Mouse (Mus musculus) ES-E14 (cell line): ENCODE data around the gene Slc2a12. TPM values are rescaled to one million over a fixed set of nuclear protein-coding genes. Genes with fewer than 3 reads are reported as not detected.

Experiments
- DNase-seq: peaks from one replicate; pipeline ENCODE4 v3.0.0-alpha.2; 2013; ENCODE audit warnings: low read depth, low spot score
- H3K27ac ChIP-seq: 2 replicates; pipeline ENCODE4 v1.5.1; 2012; ENCODE audit warnings: low read depth, mild to moderate bottlenecking, low read length, moderate library complexity, mixed read lengths; ENCODE audit not compliant: poor library complexity, insufficient read depth, severe bottlenecking
- H3K36me3 ChIP-seq: 2 replicates; pipeline ENCODE4 v1.6.1; 2012; ENCODE audit warnings: mild to moderate bottlenecking, low read length, moderate library complexity, mixed read lengths; ENCODE audit not compliant: control insufficient read depth, poor library complexity, insufficient read depth, severe bottlenecking
- H3K4me1 ChIP-seq, 2 experiments: fragments of 150-350 bp in 1 of 2; sonication (generic) in 1 of 2; 2 replicates each; pipeline ENCODE4 v1.6.1; 2012; ENCODE audit warnings: low read length in 2 of 2, mild to moderate bottlenecking in 1 of 2, mixed read lengths in 1 of 2; ENCODE audit not compliant: control insufficient read depth in 2 of 2, insufficient read depth in 2 of 2, poor library complexity in 1 of 2
- H3K4me3 ChIP-seq, 2 experiments: fragments of 150-350 bp in 1 of 2; sonication (generic) in 1 of 2; 2 replicates each; pipeline ENCODE4 v1.5.1; 2012; ENCODE audit warnings: low read length in 2 of 2, low read depth in 1 of 2, mild to moderate bottlenecking in 1 of 2, mixed read lengths in 1 of 2; ENCODE audit not compliant: insufficient read depth in 1 of 2, poor library complexity in 1 of 2, severe bottlenecking in 1 of 2
- H3K9ac ChIP-seq: 2 replicates; pipeline ENCODE4 v1.6.1; 2012; ENCODE audit warnings: low read depth, mild to moderate bottlenecking, low read length, mixed read lengths; ENCODE audit not compliant: poor library complexity, insufficient read depth, severe bottlenecking
- H3K9me3 ChIP-seq: fragments of 150-350 bp; sonication (generic); 2 replicates; pipeline ENCODE4 v1.6.1; 2012; ENCODE audit warnings: low read depth, mild to moderate bottlenecking, low read length; ENCODE audit not compliant: control insufficient read depth, insufficient read depth
- CHD2 ChIP-seq: IDR thresholded peaks from 2 replicates; pipeline ENCODE4 v1.6.1; 2014; ENCODE audit warnings: mild to moderate bottlenecking, low read depth, low read length, inconsistent platforms
- HCFC1 ChIP-seq: IDR thresholded peaks from 2 replicates; pipeline ENCODE4 v1.6.1; 2012; ENCODE audit warnings: low read length, inconsistent platforms, borderline replicate concordance; ENCODE audit not compliant: insufficient read depth
- MAFK ChIP-seq: IDR thresholded peaks from 2 replicates; pipeline ENCODE4 v1.6.1; 2014; ENCODE audit warnings: mild to moderate bottlenecking, low read depth, low read length, inconsistent platforms; ENCODE audit not compliant: insufficient read depth
- ZC3H11A ChIP-seq: IDR thresholded peaks from 2 replicates; pipeline ENCODE4 v1.6.1; 2012; ENCODE audit warnings: low read depth, mild to moderate bottlenecking, inconsistent platforms, low read length, borderline replicate concordance
- ZNF384 ChIP-seq: IDR thresholded peaks from 2 replicates; pipeline ENCODE4 v1.6.1; 2012; ENCODE audit warnings: low read depth, low read length, inconsistent platforms
- in situ Hi-C, 2 experiments: fragments of 600-800 bp; cut with MboI; formaldehyde crosslinking; loops; one replicate each; pipeline ENCODE4 v1.15.1; 2025; ENCODE audit warnings: low sequenced_read_pairs in 2 of 2, inconsistent platforms in 1 of 2; ENCODE audit not compliant: unreplicated experiment in 2 of 2
- total RNA-seq: library from RNA; depleted of rRNA; stranded (reverse); fragments of 300-350 nt; gene quantifications from 2 replicates; pipeline ENCODE4 v1.2.3, GENCODE M21; 2012

Gene Slc2a12
- total RNA-seq, 1 experiment = 0.54 TPM

GRCm38 (mm10) chr10:22703844-22704243 lies 59.0 kb downstream of the Slc2a12 start:
- peaks cover 0 to 11% of the 10 kb centered on the region in 2 experiments; a peak in 1 of 4 replicates for H3K4me1 ChIP-seq
- peaks cover 10% of the 10 kb centered on the region for H3K36me3 ChIP-seq
- H3K9ac ChIP-seq = no peak overlapping the region
- no peak for DNase-seq
- TF ChIP-seq ZC3H11A = no peak
- TF ChIP-seq CHD2 = no peak
- TF ChIP-seq ZNF384 = no peak
- in situ Hi-C loops = no loop called here
- no peak overlapping the region for H3K27ac ChIP-seq
- no peaks in the 10 kb centered on the region for H3K9me3 ChIP-seq
- H3K4me3 ChIP-seq = no peak overlapping the region

GRCm38 (mm10) chr10:22708190-22708843 lies 63.5 kb downstream of the Slc2a12 start:
- TF ChIP-seq ZNF384 (no peak), CHD2 (no peak), MAFK (no peak), ZC3H11A (no peak), HCFC1 (no peak)
- no peak for DNase-seq
- no peaks in the 10 kb centered on the region for H3K9me3 ChIP-seq
- no peak overlapping the region for H3K27ac ChIP-seq
- no peak overlapping the region for H3K9ac ChIP-seq
- in situ Hi-C loops = no loop called here
- H3K36me3 ChIP-seq = peaks cover 14% of the 10 kb centered on the region
- no peaks in the 10 kb centered on the region for H3K4me1 ChIP-seq
- no peak overlapping the region for H3K4me3 ChIP-seq

GRCm38 (mm10) chr10:22710173-22710777 lies 65.5 kb downstream of the Slc2a12 start:
- Histone ChIP-seq H3K27ac (no peak overlapping the region), H3K4me1 (no peaks in the 10 kb centered on the region), H3K9me3 (no peaks in the 10 kb centered on the region), H3K9ac (no peak overlapping the region), H3K4me3 (no peak overlapping the region), H3K36me3 (peaks cover 14% of the 10 kb centered on the region)
- TF ChIP-seq ZC3H11A (0 out of 2 replicates have a peak, but pooled peaks have one; percentile 15), MAFK (no peak)
- DNase-seq = no peak
- in situ Hi-C loops = loop anchor here in 1 of 2 experiments (10.0 kb wide), 1 partner anchor 95 kb away; no protein-coding TSS in a partner anchor

GRCm38 (mm10) chr10:22712955-22713354 lies 68.1 kb downstream of the Slc2a12 start:
- H3K4me3 ChIP-seq = no peak overlapping the region
- H3K27ac ChIP-seq = no peak overlapping the region
- H3K9ac ChIP-seq = no peak overlapping the region
- H3K36me3 ChIP-seq = peaks cover 6% of the 10 kb centered on the region; the same call in 1 of the 2 replicates
- TF ChIP-seq ZNF384 (no peak), MAFK (peak; percentile 78)
- no peaks in the 10 kb centered on the region for H3K9me3 ChIP-seq
- in situ Hi-C loops = loop anchor here in 1 of 2 experiments (10.0 kb wide), 1 partner anchor 98 kb away; no protein-coding TSS in a partner anchor
- H3K4me1 ChIP-seq = no peaks in the 10 kb centered on the region
- DNase-seq = no peak

- Histone ChIP-seq H3K9ac (no peak overlapping the region), H3K9me3 (no peaks in the 10 kb centered on the region), H3K36me3 (peaks cover 4% of the 10 kb centered on the region; the same call in 1 of the 2 replicates), H3K4me3 (no peak overlapping the region), H3K27ac (no peak overlapping the region), H3K4me1 (no peaks in the 10 kb centered on the region)
- in situ Hi-C loops = loop anchor here in 1 of 2 experiments (10.0 kb wide), 1 partner anchor 100 kb away; no protein-coding TSS in a partner anchor
- TF ChIP-seq MAFK (no peak), CHD2 (no peak), HCFC1 (no peak), ZNF384 (no peak), ZC3H11A (peak; percentile 96)
- DNase-seq = no peak
Observed at GRCm38 (mm10) chr10:22714520-22714919, 69.7 kb downstream of the Slc2a12 start.
